Mouse (Mus musculus) liver, embryonic 14.5 days (tissue): ENCODE results near the gene Eif4e3.

Source experiments
- CTCF ChIP-seq: IDR thresholded peaks from 2 replicates; pipeline ENCODE4 v1.5.1; 2016; ENCODE audit warnings: antibody characterized with exemption, low read depth, control low read depth
- EP300 ChIP-seq: IDR thresholded peaks from 2 replicates; pipeline ENCODE4 v1.6.1; 2016; ENCODE audit warnings: antibody characterized with exemption, low read depth

- TF ChIP-seq CTCF, result no peak
- TF ChIP-seq EP300, result no peak
Observed at GRCm38 (mm10) chr6:99667290-99667689, 719 bp upstream of the Eif4e3 start.
